Mouse (Mus musculus) kidney, postnatal 10 days (tissue): Measurements from ENCODE around the gene Flnb.
A peak's percentile ranks its signal among the peaks of the same experiment; 100 is the strongest.

Source experiments
- DNase-seq: peaks from one replicate; pipeline ENCODE4 v3.0.0; 2021; ENCODE audit warnings: mixed read lengths

The Flnb gene

GRCm38 (mm10) chr14:7826151-7826937 is 8.6 kb downstream of the Flnb start:
- DNase-seq: peak; percentile 73

GRCm38 (mm10) chr14:7829181-7829580 is 11.4 kb downstream of the Flnb start:
- DNase-seq: no peak

GRCm38 (mm10) chr14:7831770-7832439 is 14.1 kb downstream of the Flnb start:
- no peak for DNase-seq

- no peak for DNase-seq
Measured at GRCm38 (mm10) chr14:7832440-7832783, 14.7 kb downstream of the Flnb start.

GRCm38 (mm10) chr14:7833458-7833857 is 15.7 kb downstream of the Flnb start:
- DNase-seq: no peak

- DNase-seq: no peak
Measured at GRCm38 (mm10) chr14:7838564-7839089, 20.9 kb downstream of the Flnb start.

- no peak for DNase-seq
Measured at GRCm38 (mm10) chr14:7839950-7840514, 22.3 kb downstream of the Flnb start.

- DNase-seq: peak; percentile 43
Measured at GRCm38 (mm10) chr14:7842631-7843332, 25.0 kb downstream of the Flnb start.

- DNase-seq: no peak
Measured at GRCm38 (mm10) chr14:7846696-7847095, 28.9 kb downstream of the Flnb start.

GRCm38 (mm10) chr14:7847746-7848232 is 30.0 kb downstream of the Flnb start:
- DNase-seq: no peak

GRCm38 (mm10) chr14:7850913-7851312 is 33.2 kb downstream of the Flnb start:
- no peak for DNase-seq

- DNase-seq: peak; percentile 78
Measured at GRCm38 (mm10) chr14:7851543-7852065, 33.8 kb downstream of the Flnb start.

- peak; percentile 60 for DNase-seq
Measured at GRCm38 (mm10) chr14:7853691-7854090, 35.9 kb downstream of the Flnb start.

GRCm38 (mm10) chr14:7854366-7854765 is 36.6 kb downstream of the Flnb start:
- no peak for DNase-seq

- DNase-seq: no peak
Measured at GRCm38 (mm10) chr14:7855101-7855500, 37.3 kb downstream of the Flnb start.

- DNase-seq: no peak
Measured at GRCm38 (mm10) chr14:7855501-7855900, 37.7 kb downstream of the Flnb start.

GRCm38 (mm10) chr14:7856348-7856747 is 38.6 kb downstream of the Flnb start:
- no peak for DNase-seq

GRCm38 (mm10) chr14:7857835-7858234 is 40.1 kb downstream of the Flnb start:
- no peak for DNase-seq

GRCm38 (mm10) chr14:7858430-7858829 is 40.7 kb downstream of the Flnb start:
- DNase-seq: no peak

GRCm38 (mm10) chr14:7860525-7861154 is 42.9 kb downstream of the Flnb start:
- no peak for DNase-seq

- DNase-seq: peak; percentile 59
Measured at GRCm38 (mm10) chr14:7861275-7861674, 43.5 kb downstream of the Flnb start.

- no peak for DNase-seq
Measured at GRCm38 (mm10) chr14:7862226-7862625, 44.5 kb downstream of the Flnb start.
